Mouse (Mus musculus) liver, embryonic 14.5 days (tissue): ENCODE data around the gene Srcin1.

Experiments
- CTCF ChIP-seq: IDR thresholded peaks from 2 replicates; pipeline ENCODE4 v1.5.1; 2016; ENCODE audit warnings: antibody characterized with exemption, low read depth, control low read depth
- EP300 ChIP-seq: IDR thresholded peaks from 2 replicates; pipeline ENCODE4 v1.6.1; 2016; ENCODE audit warnings: antibody characterized with exemption, low read depth

- TF ChIP-seq CTCF (no peak), EP300 (no peak)
These were observed 4.0 kb downstream of the Srcin1 start for GRCm38 (mm10) chr11:97572089-97572345.
